In genomic region chr15:26688472-26689104, GRCm38 (mm10) we compare ENCODE assay signal across 13 mouse cellular contexts.
"Had no signal": no experiment of that assay in that cellular context is flagged by ENCODE, and none has a peak within 500 bp of the region (broad histone marks: within the 10 kb centered on the region; RNA-seq: fewer than 3 reads in every experiment).

No protein-coding gene starts in this region.

- H3K4me1 ChIP-seq: intestine, embryonic 15.5 days; liver, embryonic 12.5 days; megakaryocyte, embryonic 14.5 days had no signal

- H3K27me3 ChIP-seq: intestine, embryonic 15.5 days; limb, embryonic 15.5 days; liver, embryonic 12.5 days; megakaryocyte, embryonic 14.5 days had no signal

- H3K36me3 ChIP-seq: intestine, embryonic 15.5 days; limb, embryonic 15.5 days; liver, embryonic 12.5 days had no signal

- H3K4me3 ChIP-seq: intestine, embryonic 15.5 days; left cerebral cortex, adult 2 months; limb, embryonic 15.5 days; liver, embryonic 12.5 days; megakaryocyte, embryonic 14.5 days; myocyte had no signal

- DNase-seq: kidney, adult 18-20 months; kidney, postnatal 10 days; lung, embryonic 14.5 days; lung, postnatal 10 days; thymus, adult 18-20 months; thymus, postnatal 25 days had no signal

- H3K9ac ChIP-seq: intestine, embryonic 15.5 days; limb, embryonic 15.5 days; liver, embryonic 12.5 days; lung, embryonic 14.5 days had no signal

- H3K4me2 ChIP-seq: intestine, embryonic 15.5 days; limb, embryonic 15.5 days; liver, embryonic 12.5 days; lung, embryonic 14.5 days had no signal

- H3K27ac ChIP-seq: intestine, embryonic 15.5 days; left cerebral cortex, adult 2 months; limb, embryonic 15.5 days; liver, embryonic 12.5 days; macrophage had no signal

- H3K9me3 ChIP-seq: intestine, embryonic 15.5 days; limb, embryonic 15.5 days; liver, embryonic 12.5 days had no signal

- ATAC-seq: intestine, embryonic 15.5 days; liver, embryonic 12.5 days had no signal
